Mouse (Mus musculus) C2C12 (cell line): Measurements from ENCODE around the gene Ccdc36. TPM values are rescaled to one million over a fixed set of nuclear protein-coding genes. Genes with fewer than 3 reads are reported as not detected.

Experiments
- H3K27me3 ChIP-seq: one replicate; pipeline ENCODE4 v1.6.1; 2011; ENCODE audit not compliant: control insufficient read depth, insufficient read depth, insufficient read length
- H3K36me3 ChIP-seq: one replicate; pipeline ENCODE4 v1.6.1; 2011; ENCODE audit not compliant: control insufficient read depth, insufficient read depth
- H3K4me3 ChIP-seq: one replicate; pipeline ENCODE4 v1.5.1; 2011; ENCODE audit warnings: mild to moderate bottlenecking, control low read depth; ENCODE audit not compliant: poor library complexity, insufficient read depth, severe bottlenecking
- H3K79me2 ChIP-seq: one replicate; pipeline ENCODE4 v1.6.1; 2011; ENCODE audit not compliant: control insufficient read depth, insufficient read depth
- H3K79me3 ChIP-seq: one replicate; pipeline ENCODE4 v1.6.1; 2011; ENCODE audit warnings: low read depth, control low read depth
- H3ac ChIP-seq: one replicate; pipeline ENCODE3; 2011; ENCODE audit warnings: low read depth; ENCODE audit not compliant: control insufficient read depth, insufficient read length
- CEBPB ChIP-seq: IDR thresholded peaks from one replicate; pipeline ENCODE4 v1.6.1; 2011; ENCODE audit warnings: low read depth, mild to moderate bottlenecking, control low read depth, moderate library complexity
- CTCF ChIP-seq: IDR thresholded peaks from one replicate; pipeline ENCODE4 v1.5.1; 2011; ENCODE audit not compliant: control insufficient read depth, insufficient read depth, insufficient read length
- FOSL1 ChIP-seq: IDR thresholded peaks from one replicate; pipeline ENCODE4 v1.8.0; 2011; ENCODE audit warnings: mild to moderate bottlenecking, low read length; ENCODE audit not compliant: poor library complexity, insufficient read depth, severe bottlenecking
- MAX ChIP-seq: IDR thresholded peaks from one replicate; pipeline ENCODE4 v1.6.1; 2011; ENCODE audit warnings: mild to moderate bottlenecking, control low read depth
- MYOD1 ChIP-seq: IDR thresholded peaks from one replicate; pipeline ENCODE4 v1.6.1; 2011; ENCODE audit warnings: low read depth; ENCODE audit not compliant: control insufficient read depth, insufficient read length
- MYOG ChIP-seq: IDR thresholded peaks from one replicate; pipeline ENCODE4 v1.6.1; 2011; ENCODE audit not compliant: control insufficient read depth, insufficient read length; ENCODE audit errors: extremely low read depth
- USF1 ChIP-seq: IDR thresholded peaks from one replicate; pipeline ENCODE4 v1.6.1; 2011; ENCODE audit warnings: low read depth, mild to moderate bottlenecking, control low read depth, moderate library complexity
- polyA plus RNA-seq: library from polyadenylated mRNA; unstranded; fragments of >200 nt; fragmentation: generic; extraction: Trizol; gene quantifications from one replicate; pipeline ENCODE4 v1.2.1, GENCODE M21; 2012; ENCODE audit warnings: missing spikeins

Ccdc36 gene
- polyA plus RNA-seq, 1 experiment, result not detected

GRCm38 (mm10) chr9:108456953-108457352 is 28.7 kb upstream of the Ccdc36 start:
- H3K4me3 ChIP-seq, result no peak overlapping the region
- peaks cover 13% of the 10 kb centered on the region for H3K79me3 ChIP-seq
- peaks cover 15% of the 10 kb centered on the region for H3K79me2 ChIP-seq
- no peaks in the 10 kb centered on the region for H3K36me3 ChIP-seq
- no peak for TF ChIP-seq USF1
- no peak for TF ChIP-seq CEBPB
- TF ChIP-seq FOSL1, result no peak
- TF ChIP-seq MAX, result no peak
- TF ChIP-seq MYOG, result no peak
- no peak for TF ChIP-seq MYOD1
- no peak for TF ChIP-seq CTCF
- no peaks in the 10 kb centered on the region for H3K27me3 ChIP-seq
- no peak overlapping the region for H3ac ChIP-seq

GRCm38 (mm10) chr9:108455747-108456571 is 27.7 kb upstream of the Ccdc36 start:
- no peak for TF ChIP-seq CTCF
- H3K27me3 ChIP-seq, result no peaks in the 10 kb centered on the region
- H3K36me3 ChIP-seq, result no peaks in the 10 kb centered on the region
- no peak overlapping the region for H3K4me3 ChIP-seq
- peaks cover 4% of the 10 kb centered on the region for H3K79me3 ChIP-seq
- no peak overlapping the region for H3ac ChIP-seq
- peaks cover 5% of the 10 kb centered on the region for H3K79me2 ChIP-seq

- H3ac ChIP-seq, result no peak overlapping the region
- H3K4me3 ChIP-seq, result no peak overlapping the region
- TF ChIP-seq CTCF, result no peak
- no peak for TF ChIP-seq FOSL1
- no peak for TF ChIP-seq MYOG
- no peak for TF ChIP-seq CEBPB
- no peak for TF ChIP-seq MYOD1
- no peak for TF ChIP-seq MAX
- no peaks in the 10 kb centered on the region for H3K27me3 ChIP-seq
- no peaks in the 10 kb centered on the region for H3K79me3 ChIP-seq
- H3K79me2 ChIP-seq, result no peaks in the 10 kb centered on the region
- no peaks in the 10 kb centered on the region for H3K36me3 ChIP-seq
Measured at GRCm38 (mm10) chr9:108454429-108454828, 26.1 kb upstream of the Ccdc36 start.

- no peak overlapping the region for H3K4me3 ChIP-seq
- H3K79me2 ChIP-seq, result no peaks in the 10 kb centered on the region
- no peak for TF ChIP-seq CTCF
- no peak for TF ChIP-seq FOSL1
- TF ChIP-seq CEBPB, result no peak
- TF ChIP-seq MYOD1, result no peak
- TF ChIP-seq MAX, result no peak
- no peak for TF ChIP-seq MYOG
- no peak for TF ChIP-seq USF1
- no peaks in the 10 kb centered on the region for H3K36me3 ChIP-seq
- H3K79me3 ChIP-seq, result no peaks in the 10 kb centered on the region
- H3ac ChIP-seq, result no peak overlapping the region
- H3K27me3 ChIP-seq, result no peaks in the 10 kb centered on the region
Measured at GRCm38 (mm10) chr9:108453458-108453857, 25.2 kb upstream of the Ccdc36 start.

GRCm38 (mm10) chr9:108452911-108453310 is 24.6 kb upstream of the Ccdc36 start:
- H3K79me2 ChIP-seq, result no peaks in the 10 kb centered on the region
- TF ChIP-seq MAX (no peak), CTCF (no peak), CEBPB (no peak), MYOD1 (no peak), FOSL1 (no peak), USF1 (no peak), MYOG (no peak)
- H3K27me3 ChIP-seq, result no peaks in the 10 kb centered on the region
- no peaks in the 10 kb centered on the region for H3K79me3 ChIP-seq
- no peak overlapping the region for H3ac ChIP-seq
- no peak overlapping the region for H3K4me3 ChIP-seq
- no peaks in the 10 kb centered on the region for H3K36me3 ChIP-seq

GRCm38 (mm10) chr9:108452291-108452906 is 24.1 kb upstream of the Ccdc36 start:
- TF ChIP-seq CTCF (peak; percentile 71), CEBPB (no peak), FOSL1 (no peak), MAX (no peak)
- Histone ChIP-seq H3K4me3 (no peak overlapping the region), H3K79me3 (no peaks in the 10 kb centered on the region), H3K79me2 (no peaks in the 10 kb centered on the region), H3K27me3 (no peaks in the 10 kb centered on the region), H3ac (peak overlapping the region; percentile 14), H3K36me3 (no peaks in the 10 kb centered on the region)
